Mouse (Mus musculus) ES-Bruce4 (cell line): ENCODE measurements around the gene Ankdd1b. TPM values are rescaled to one million over a fixed set of nuclear protein-coding genes. Genes with fewer than 3 reads are reported as not detected.
A peak's percentile ranks its signal among the peaks of the same experiment; 100 is the strongest.

Source experiments
- H3K27ac ChIP-seq: 2 replicates; pipeline ENCODE4 v1.5.1; 2012; ENCODE audit warnings: low read length, inconsistent platforms; ENCODE audit not compliant: insufficient read depth
- H3K27me3 ChIP-seq: 2 replicates; pipeline ENCODE4 v1.6.1; 2012; ENCODE audit warnings: mild to moderate bottlenecking, low read length, inconsistent platforms; ENCODE audit not compliant: control insufficient read depth, poor library complexity, insufficient read depth, severe bottlenecking
- H3K36me3 ChIP-seq: 2 replicates; pipeline ENCODE4 v1.6.1; 2012; ENCODE audit warnings: inconsistent platforms, mild to moderate bottlenecking, low read length, moderate library complexity; ENCODE audit not compliant: control insufficient read depth, poor library complexity, insufficient read depth, severe bottlenecking
- H3K4me1 ChIP-seq: one replicate; pipeline ENCODE4 v1.8.1; 2011; ENCODE audit warnings: low read length; ENCODE audit not compliant: control insufficient read depth, insufficient read depth
- H3K4me3 ChIP-seq: 2 replicates; pipeline ENCODE4 v1.5.1; 2011; ENCODE audit warnings: low read depth, mild to moderate bottlenecking, low read length
- H3K9ac ChIP-seq: 2 replicates; pipeline ENCODE4 v1.6.1; 2012; ENCODE audit warnings: low read depth, mild to moderate bottlenecking, inconsistent platforms; ENCODE audit not compliant: poor library complexity, severe bottlenecking
- H3K9me3 ChIP-seq: replicated peaks from 2 replicates; pipeline ENCODE4 v1.6.1; 2012; ENCODE audit warnings: mild to moderate bottlenecking, low read length, inconsistent platforms; ENCODE audit not compliant: control insufficient read depth, poor library complexity, insufficient read depth, severe bottlenecking
- CTCF ChIP-seq: IDR thresholded peaks from one replicate; pipeline ENCODE4 v1.8.1; 2011; ENCODE audit warnings: low read depth, low read length
- EP300 ChIP-seq: IDR thresholded peaks from 2 replicates; pipeline ENCODE4 v1.6.1; 2011; ENCODE audit warnings: low read depth, low read length; ENCODE audit not compliant: insufficient read depth
- POLR2A ChIP-seq: IDR thresholded peaks from one replicate; pipeline ENCODE4 v1.8.1; 2011; ENCODE audit warnings: low read length; ENCODE audit not compliant: insufficient read depth
- polyA plus RNA-seq: library from polyadenylated mRNA; stranded (reverse); fragments of >200 nt; gene quantifications from 2 replicates; pipeline ENCODE4 v1.2.4, GENCODE M21; 2011; ENCODE audit warnings: low read depth; ENCODE audit not compliant: missing spikeins, insufficient read depth, insufficient read length

Ankdd1b gene
- polyA plus RNA-seq, 1 experiment, result not detected

- H3K4me3 ChIP-seq, result no peak overlapping the region
- H3K4me1 ChIP-seq, result no peaks in the 10 kb centered on the region
- peaks cover 29% of the 10 kb centered on the region for H3K36me3 ChIP-seq
- H3K27me3 ChIP-seq, result no peaks in the 10 kb centered on the region
- H3K9me3 ChIP-seq, result no peaks in the 10 kb centered on the region
- H3K9ac ChIP-seq, result no peak overlapping the region
- H3K27ac ChIP-seq, result no peak overlapping the region
- no peak for TF ChIP-seq EP300
- TF ChIP-seq CTCF, result no peak
- no peak for TF ChIP-seq POLR2A
Observed at GRCm38 (mm10) chr13:96401251-96401650, 69.7 kb downstream of the Ankdd1b start.

GRCm38 (mm10) chr13:96389301-96389700 lies 81.7 kb downstream of the Ankdd1b start:
- TF ChIP-seq EP300, result no peak
- peaks cover 9% of the 10 kb centered on the region for H3K9me3 ChIP-seq
- peak overlapping the region; percentile 80 for H3K9ac ChIP-seq
- no peak overlapping the region for H3K27ac ChIP-seq
- no peaks in the 10 kb centered on the region for H3K27me3 ChIP-seq
- H3K4me3 ChIP-seq, result no peak overlapping the region; the same call in none of the 2 replicates
- H3K4me1 ChIP-seq, result no peaks in the 10 kb centered on the region
- H3K36me3 ChIP-seq, result peaks cover 19% of the 10 kb centered on the region

GRCm38 (mm10) chr13:96388042-96388888 lies 82.7 kb downstream of the Ankdd1b start, which contains the start of gene Poc5:
Gene Poc5 (plus strand): TSS chr13:96388294.
- Histone ChIP-seq H3K9me3 (peaks cover 9% of the 10 kb centered on the region), H3K4me3 (peak within 1 kb of the TSS; percentile 99), H3K27me3 (no peaks in the 10 kb centered on the region), H3K4me1 (no peaks in the 10 kb centered on the region), H3K27ac (no peak within 1 kb of the TSS), H3K9ac (peak within 1 kb of the TSS; percentile 80), H3K36me3 (peaks cover 13% of the 10 kb centered on the region)
- 0 out of 2 replicates have a peak, but pooled peaks have one; percentile 6 for TF ChIP-seq EP300
- TF ChIP-seq POLR2A, result no peak
- TF ChIP-seq CTCF, result no peak

GRCm38 (mm10) chr13:96377883-96378282 lies 93.1 kb downstream of the Ankdd1b start:
- no peak overlapping the region for H3K4me3 ChIP-seq
- no peaks in the 10 kb centered on the region for H3K36me3 ChIP-seq
- H3K9ac ChIP-seq, result no peak overlapping the region
- TF ChIP-seq POLR2A, result no peak
- no peak for TF ChIP-seq EP300
- no peak for TF ChIP-seq CTCF
- H3K9me3 ChIP-seq, result no peaks in the 10 kb centered on the region
- no peaks in the 10 kb centered on the region for H3K27me3 ChIP-seq
- no peaks in the 10 kb centered on the region for H3K4me1 ChIP-seq
- no peak overlapping the region for H3K27ac ChIP-seq

GRCm38 (mm10) chr13:96376871-96377270 lies 94.1 kb downstream of the Ankdd1b start:
- Histone ChIP-seq H3K9ac (no peak overlapping the region), H3K27me3 (no peaks in the 10 kb centered on the region), H3K9me3 (no peaks in the 10 kb centered on the region), H3K4me1 (no peaks in the 10 kb centered on the region), H3K27ac (no peak overlapping the region), H3K4me3 (no peak overlapping the region), H3K36me3 (no peaks in the 10 kb centered on the region)
- TF ChIP-seq CTCF (no peak), POLR2A (no peak), EP300 (no peak)

GRCm38 (mm10) chr13:96375519-96375918 lies 95.5 kb downstream of the Ankdd1b start:
- Histone ChIP-seq H3K9me3 (no peaks in the 10 kb centered on the region), H3K9ac (no peak overlapping the region), H3K27me3 (no peaks in the 10 kb centered on the region), H3K4me1 (no peaks in the 10 kb centered on the region), H3K27ac (no peak overlapping the region), H3K36me3 (no peaks in the 10 kb centered on the region), H3K4me3 (no peak overlapping the region)
- no peak for TF ChIP-seq POLR2A
- peak; percentile 19 for TF ChIP-seq CTCF
- no peak for TF ChIP-seq EP300

Other genes starting within 250 kb of the Ankdd1b start
- gene Poc5, start 82.9 kb downstream of the Ankdd1b start, polyA plus RNA-seq, result 18.9 and 19.5 TPM in 2 replicates
- not detected in 2 replicates for gene Gm17622, start 19.5 kb upstream of the Ankdd1b start, polyA plus RNA-seq
- gene Polk, start 71.4 kb upstream of the Ankdd1b start, polyA plus RNA-seq, result 72.5 and 77.9 TPM in 2 replicates
- gene Col4a3bp, start 71.4 kb upstream of the Ankdd1b start, polyA plus RNA-seq, result 55.0 and 57.3 TPM in 2 replicates
- 190 and 205 TPM in 2 replicates for gene Hmgcr, start 199.7 kb upstream of the Ankdd1b start, polyA plus RNA-seq